Mouse (Mus musculus) T-helper 1 cell (primary cell): ENCODE results near the gene Ankrd35.
"Not testable (repeated sequence)": the region's sequence is repeated elsewhere in the genome, so short reads cannot be mapped to it uniquely, and the experiment has no call there.

Experiments
- in situ Hi-C: fragments of 300-600 bp; cut with MboI, MseI; formaldehyde crosslinking; loops from one replicate; pipeline ENCODE4 v1.15.1; 2025; ENCODE audit warnings: high pct_unique_total_duplicates

Ankrd35 gene

GRCm38 (mm10) chr3:96669727-96670468 is at the start of gene Ankrd35:
Ankrd35 (plus strand) TSS chr3:96670131.
- in situ Hi-C loops, result no loop called here

- in situ Hi-C loops, result no loop called here
Measured at GRCm38 (mm10) chr3:96623201-96623600, 46.7 kb upstream of the Ankrd35 start.

GRCm38 (mm10) chr3:96629729-96630600 is 40.0 kb upstream of the Ankrd35 start, which contains the start of gene Rbm8a:
Rbm8a (plus strand) TSS chr3:96629933.
- in situ Hi-C loops, result no loop called here

GRCm38 (mm10) chr3:96632058-96632457 is 37.9 kb upstream of the Ankrd35 start:
- in situ Hi-C loops, result no loop called here

GRCm38 (mm10) chr3:96634015-96634414 is 35.9 kb upstream of the Ankrd35 start:
- in situ Hi-C loops, result no loop called here

GRCm38 (mm10) chr3:96634928-96635879 is 34.7 kb upstream of the Ankrd35 start, which contains the start of the genes Pex11b and Gm42957:
Pex11b (plus strand) TSS chr3:96635376.
Gm42957 (plus strand) TSS chr3:96635474.
- in situ Hi-C loops, result no loop called here

GRCm38 (mm10) chr3:96635906-96636305 is 34.0 kb upstream of the Ankrd35 start:
- in situ Hi-C loops, result no loop called here

GRCm38 (mm10) chr3:96636448-96636847 is 33.5 kb upstream of the Ankrd35 start:
- in situ Hi-C loops, result no loop called here

- in situ Hi-C loops, result no loop called here
Measured at GRCm38 (mm10) chr3:96639219-96639618, 30.7 kb upstream of the Ankrd35 start.

- in situ Hi-C loops, result no loop called here
Measured at GRCm38 (mm10) chr3:96645018-96645649, 24.8 kb upstream of the Ankrd35 start, which contains the start of gene Itga10. Itga10 (plus strand) TSS chr3:96645584.

- in situ Hi-C loops, result no loop called here
Measured at GRCm38 (mm10) chr3:96647365-96647764, 22.6 kb upstream of the Ankrd35 start.

GRCm38 (mm10) chr3:96660901-96661300 is 9.0 kb upstream of the Ankrd35 start:
- in situ Hi-C loops, result no loop called here

- in situ Hi-C loops, result no loop called here
Measured at GRCm38 (mm10) chr3:96662731-96663316, 7.1 kb upstream of the Ankrd35 start.

GRCm38 (mm10) chr3:96663432-96664239 is 6.3 kb upstream of the Ankrd35 start:
- in situ Hi-C loops, result no loop called here

- in situ Hi-C loops, result not testable (repeated sequence)
Measured at GRCm38 (mm10) chr3:96665732-96666363, 4.1 kb upstream of the Ankrd35 start.

GRCm38 (mm10) chr3:96666916-96667315 is 3.0 kb upstream of the Ankrd35 start:
- in situ Hi-C loops, result no loop called here

GRCm38 (mm10) chr3:96667316-96667715 is 2.6 kb upstream of the Ankrd35 start:
- in situ Hi-C loops, result no loop called here

GRCm38 (mm10) chr3:96668424-96669067 is 1.4 kb upstream of the Ankrd35 start:
- in situ Hi-C loops, result no loop called here

- in situ Hi-C loops, result no loop called here
Measured at GRCm38 (mm10) chr3:96671519-96671918, 1.6 kb downstream of the Ankrd35 start.
